Comparison of ENCODE assay signal across 15 mouse cellular contexts in genomic region chr3:7306800-7307199, GRCm38 (mm10).
DNase-seq lines count a peak whose midpoint lies in the region; ATAC-seq and TF ChIP-seq lines count a peak whose summit lies in the region.
"Had no signal": no experiment of that assay in that cellular context is flagged by ENCODE, and none has a peak within 500 bp of the region (broad histone marks: within the 10 kb centered on the region; RNA-seq: fewer than 3 reads in every experiment).

No protein-coding gene starts in this region.

- no peaks in the 10 kb centered on the region for H3K4me1 ChIP-seq in lung, embryonic 14.5 days (ENCODE audit: insufficient read depth)
- H3K4me1 ChIP-seq: embryonic facial prominence, embryonic 15.5 days had no signal

- H3K4me3 ChIP-seq in lung, embryonic 14.5 days (ENCODE audit: low read depth, low read length): no peak overlapping the region
- H3K4me3 ChIP-seq: embryonic facial prominence, embryonic 15.5 days; gastrocnemius, adult 2 months had no signal

- no peaks in the 10 kb centered on the region for H3K27me3 ChIP-seq in lung, embryonic 14.5 days (ENCODE audit: insufficient read depth, low read length)
- H3K27me3 ChIP-seq: embryonic facial prominence, embryonic 15.5 days had no signal

- TF ChIP-seq CTCF in lung, embryonic 14.5 days (IDR thresholded peaks at IDR 0.05; ENCODE audit: low read depth): peak; percentile 13; the same call in 1 of the 2 replicates

- H3K27ac ChIP-seq in lung, embryonic 14.5 days (ENCODE audit: low read depth): no peak overlapping the region
- H3K27ac ChIP-seq: embryonic facial prominence, embryonic 15.5 days; gastrocnemius, adult 2 months had no signal

- H3K36me3 ChIP-seq in lung, embryonic 14.5 days (ENCODE audit: insufficient read depth): no peaks in the 10 kb centered on the region
- H3K36me3 ChIP-seq: embryonic facial prominence, embryonic 15.5 days had no signal

- no peak for DNase-seq in frontal cortex, postnatal 10 days (ENCODE audit: low spot score in 2 of 2)
- DNase-seq in lung, embryonic 14.5 days: peak; percentile 41
- DNase-seq in lung, postnatal 25 days (ENCODE audit: low spot score): no peak
- peak; percentile 39 for DNase-seq in NIH3T3 (ENCODE audit: low read depth)
- peak; percentile 7 for DNase-seq in mesoderm, embryonic 11.5 days (ENCODE audit: low read depth, low spot score)
- no peak for DNase-seq in B cell, adult 2 months
- DNase-seq: adrenal gland, adult 8-10 months; cerebellum, adult 18-20 months; gastrocnemius, adult 2 months; kidney, postnatal 10 days; lung, adult 2 months; thymus, postnatal 4 days had no signal

- no peaks in the 10 kb centered on the region for H3K9me3 ChIP-seq in lung, embryonic 14.5 days (ENCODE audit: low read depth, low read length)
- H3K9me3 ChIP-seq: embryonic facial prominence, embryonic 15.5 days had no signal

- H3K9ac ChIP-seq in lung, embryonic 14.5 days: no peak overlapping the region
- H3K9ac ChIP-seq: embryonic facial prominence, embryonic 15.5 days had no signal

- H3K4me2 ChIP-seq in lung, embryonic 14.5 days: no peak overlapping the region
- H3K4me2 ChIP-seq: embryonic facial prominence, embryonic 15.5 days had no signal

- peak; percentile 69 for ATAC-seq in frontal cortex, adult (ENCODE audit: low TSS enrichment)
- no peak for ATAC-seq in lung, embryonic 14.5 days (ENCODE audit: insufficient read depth)
- no peak for ATAC-seq in megakaryocyte-erythroid progenitor cell, adult 5-6 weeks (replicated peaks; ENCODE audit: low FRiP score, low TSS enrichment, poor library complexity, severe bottlenecking)

- 41% methylated on average over 3 of the region's 3 CpGs for WGBS in lung, embryonic 14.5 days

Comparison
In these comparisons a context has a peak if more than half of its experiments do, and no peak if none do; other contexts are left out.
1. DNase-seq: peak in lung, embryonic 14.5 days (single experiment), NIH3T3 (single experiment) and mesoderm, embryonic 11.5 days (single experiment); none in frontal cortex, postnatal 10 days (0 of 2), lung, postnatal 25 days (single experiment) and B cell, adult 2 months (0 of 2).